Mouse (Mus musculus) embryonic facial prominence, embryonic 10.5 days (tissue): ENCODE data around the gene Galnt9. TPM values are rescaled to one million over a fixed set of nuclear protein-coding genes. Genes with fewer than 3 reads are reported as not detected.

ENCODE experiments used
- DNase-seq: peaks from one replicate; pipeline ENCODE4 v3.0.0-alpha.2; 2017; ENCODE audit warnings: low spot score
- H3K27ac ChIP-seq: fragments of 300-500 bp; sonication (generic); replicated peaks from 2 replicates; pipeline ENCODE4 v1.5.1; 2016; ENCODE audit warnings: mild to moderate bottlenecking
- H3K27me3 ChIP-seq: fragments of 300-500 bp; sonication (generic); replicated peaks from 2 replicates; pipeline ENCODE4 v1.6.1; 2016; ENCODE audit warnings: low read depth, mild to moderate bottlenecking; ENCODE audit not compliant: poor library complexity, severe bottlenecking
- H3K36me3 ChIP-seq: fragments of 300-500 bp; sonication (generic); replicated peaks from 2 replicates; pipeline ENCODE4 v1.6.1; 2016; ENCODE audit warnings: mild to moderate bottlenecking, moderate library complexity
- H3K4me1 ChIP-seq: fragments of 300-500 bp; sonication (generic); 2 replicates; pipeline ENCODE4 v1.6.1; 2016
- H3K4me3 ChIP-seq: fragments of 300-500 bp; sonication (generic); 2 replicates; pipeline ENCODE4 v1.5.1; 2016; ENCODE audit warnings: mild to moderate bottlenecking, moderate library complexity
- H3K9me3 ChIP-seq: fragments of 300-500 bp; sonication (generic); 2 replicates; pipeline ENCODE4 v1.6.1; 2016; ENCODE audit warnings: mild to moderate bottlenecking
- WGBS: fragments of 180-500 bp; shearing (Covaris S2); methylation state at CpG from one replicate; pipeline ENCODE4 v1.1.7; 2016; 5-methylcytosine and 5-hydroxymethylcytosine counted together
- microRNA-seq: library from miRNA; unstranded; fragments of <30 nt; microRNA quantifications from one replicate; pipeline ENCODE4, GENCODE M21; 2017
- polyA plus RNA-seq: library from polyadenylated mRNA; unstranded; fragments of >200 nt; fragmentation: Nextera tagmentation; extraction: Ambion mirVana; gene quantifications from 2 replicates; pipeline ENCODE4 v1.2.1, GENCODE M21; 2016

Galnt9 gene
- polyA plus RNA-seq, 1 experiment from 2014 or later = 1.5 TPM

DNA sequence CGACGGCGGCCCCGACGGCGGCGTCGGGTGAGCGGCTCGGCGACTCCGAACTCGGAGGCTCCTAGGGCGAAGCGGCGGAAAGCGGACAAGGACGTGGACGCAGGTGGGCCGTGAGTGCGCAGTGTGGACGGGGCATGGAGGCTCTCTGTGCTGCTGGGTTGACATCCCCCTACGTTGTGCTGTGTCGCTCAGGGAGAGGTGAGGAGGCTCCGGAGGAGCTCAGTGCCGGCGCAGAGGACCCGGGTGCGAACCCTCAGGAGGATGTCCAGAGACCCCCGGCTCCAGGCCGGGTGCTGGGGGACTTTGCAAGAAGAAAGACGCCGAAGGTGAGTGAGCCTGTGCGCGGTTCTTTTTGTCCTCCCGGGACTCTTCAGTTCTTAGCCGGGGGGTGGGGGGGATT, 109.5 kb downstream of the Galnt9 start:
- DNase-seq = no peak
- H3K36me3 ChIP-seq = peaks cover 77% of the 10 kb centered on the region
- 1% methylated on average over 37 of the region's 37 CpGs for WGBS
- no peaks in the 10 kb centered on the region for H3K9me3 ChIP-seq
- peaks cover 19% of the 10 kb centered on the region for H3K4me1 ChIP-seq
- H3K4me3 ChIP-seq = peak overlapping the region; percentile 90
- H3K27me3 ChIP-seq = no peaks in the 10 kb centered on the region
- H3K27ac ChIP-seq = peak overlapping the region; percentile 87

DNA sequence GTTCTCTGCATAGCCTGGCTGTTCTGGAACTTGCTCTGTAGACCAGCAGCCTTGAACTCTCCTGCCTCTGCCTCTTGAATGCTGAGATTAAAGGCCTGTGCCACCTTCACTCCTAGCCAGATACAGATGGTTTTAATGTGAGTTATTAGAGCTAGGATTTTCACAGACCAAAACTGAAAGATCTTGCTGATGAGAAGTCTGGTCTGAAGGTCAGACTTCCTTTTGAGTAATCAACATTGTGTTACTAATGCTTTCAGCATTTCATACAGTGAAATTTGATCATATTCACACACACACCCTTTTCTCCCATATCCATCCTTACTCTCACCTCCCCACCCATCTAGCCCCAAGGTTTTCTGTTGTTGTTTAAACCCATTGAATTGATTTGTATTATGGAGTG, 115.5 kb downstream of the Galnt9 start:
- no peak for DNase-seq
- Histone ChIP-seq H3K4me1 (no peaks in the 10 kb centered on the region), H3K9me3 (no peaks in the 10 kb centered on the region), H3K36me3 (peaks cover 100% of the 10 kb centered on the region), H3K27ac (no peak overlapping the region), H3K27me3 (no peaks in the 10 kb centered on the region), H3K4me3 (no peak overlapping the region)

DNA sequence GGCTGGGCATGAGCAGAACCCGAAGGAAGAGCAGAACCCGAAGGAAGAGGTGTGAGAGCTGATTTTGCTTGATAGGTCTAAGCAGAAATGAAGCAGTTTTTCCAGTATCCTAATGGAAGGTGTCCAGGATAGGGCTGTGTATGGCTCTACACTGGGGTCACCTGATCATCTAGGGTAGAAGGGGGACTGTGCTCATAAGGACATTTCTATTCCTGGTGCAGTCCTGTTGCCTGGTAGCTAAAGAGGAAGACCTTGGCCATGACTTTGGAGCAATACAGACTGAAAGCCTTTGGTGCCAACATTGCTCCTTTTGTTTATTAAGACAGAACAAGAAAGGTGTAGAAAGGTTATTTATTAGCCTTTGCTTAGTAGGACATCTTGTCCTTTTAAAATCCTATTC, 119.9 kb downstream of the Galnt9 start:
- Histone ChIP-seq H3K4me3 (no peak overlapping the region), H3K9me3 (no peaks in the 10 kb centered on the region), H3K36me3 (peaks cover 100% of the 10 kb centered on the region), H3K27ac (no peak overlapping the region), H3K27me3 (no peaks in the 10 kb centered on the region), H3K4me1 (no peaks in the 10 kb centered on the region)
- 89% methylated on average over 2 of the region's 2 CpGs for WGBS
- no peak for DNase-seq

DNA sequence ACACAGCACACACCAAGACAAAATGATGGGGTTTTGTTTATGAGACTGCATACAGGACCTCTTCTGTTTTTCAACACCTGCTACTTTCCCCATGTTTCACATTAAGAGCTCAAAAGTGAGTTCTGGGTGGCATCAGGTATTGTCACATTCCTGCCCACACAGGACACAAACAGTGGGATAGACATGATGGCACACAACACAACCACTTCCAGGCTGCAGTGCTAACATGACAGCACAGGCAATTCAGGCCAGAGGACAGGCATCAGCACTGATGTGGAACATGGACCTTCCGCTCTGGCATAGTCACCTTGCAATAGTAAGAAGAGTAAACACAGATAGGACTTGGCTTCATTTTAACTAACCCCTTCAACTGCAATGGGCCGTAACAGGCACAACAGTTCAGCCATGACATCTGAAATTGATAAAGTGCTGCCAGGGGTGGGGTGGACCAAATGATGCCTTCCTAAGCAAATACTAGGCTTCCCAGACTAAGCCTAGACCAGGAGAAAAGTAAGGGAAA, 120.7 kb downstream of the Galnt9 start:
- H3K4me1 ChIP-seq = no peaks in the 10 kb centered on the region
- H3K4me3 ChIP-seq = no peak overlapping the region
- H3K27ac ChIP-seq = no peak overlapping the region
- WGBS = 95% methylated on average over 2 of the region's 2 CpGs
- DNase-seq = no peak
- peaks cover 100% of the 10 kb centered on the region for H3K36me3 ChIP-seq
- H3K27me3 ChIP-seq = no peaks in the 10 kb centered on the region
- no peaks in the 10 kb centered on the region for H3K9me3 ChIP-seq

DNA sequence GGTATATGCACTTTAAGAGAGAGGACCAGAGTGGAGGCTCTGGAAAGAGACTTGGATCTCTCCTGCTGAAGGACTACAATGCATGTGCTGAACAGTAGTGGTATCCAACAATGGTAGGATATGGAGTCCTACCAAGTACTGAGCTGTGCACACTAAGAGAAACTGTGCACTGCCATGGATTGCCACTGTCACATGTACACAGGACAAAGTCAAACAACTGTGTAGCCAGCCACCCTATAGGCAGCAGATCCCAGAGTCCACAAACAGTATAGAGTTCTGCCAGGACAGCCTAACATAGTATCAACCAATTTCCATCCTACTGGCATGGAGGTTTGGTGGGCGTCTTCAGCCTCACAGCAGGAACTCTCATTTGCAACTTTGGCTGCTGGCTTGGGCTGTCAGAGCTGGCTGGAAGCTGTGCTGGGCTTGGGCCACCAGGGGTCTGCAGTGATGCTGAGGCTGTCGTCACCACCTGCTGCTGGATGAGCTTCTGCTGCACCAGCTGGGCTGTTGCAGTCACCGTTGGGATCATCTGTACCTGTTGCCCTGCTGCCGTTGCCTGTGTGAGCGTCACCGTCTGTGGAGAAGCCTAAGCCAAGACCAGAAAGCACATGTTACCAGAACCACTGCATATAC, 121.4 kb downstream of the Galnt9 start:
- no peaks in the 10 kb centered on the region for H3K9me3 ChIP-seq
- H3K4me1 ChIP-seq = no peaks in the 10 kb centered on the region
- H3K36me3 ChIP-seq = peaks cover 100% of the 10 kb centered on the region
- no peak overlapping the region for H3K4me3 ChIP-seq
- DNase-seq = no peak
- no peak overlapping the region for H3K27ac ChIP-seq
- no peaks in the 10 kb centered on the region for H3K27me3 ChIP-seq
- WGBS = 68% methylated on average over 6 of the region's 6 CpGs

Small RNA genes within 50 kb of the gene (microRNA-seq; reads per million reads assigned to microRNA genes)
- 3.7 reads per million, percentile 6 among the genes with 10 or more reads in this experiment for gene Mir7026

Other genes with a start within 250 kb of the Galnt9 start
- gene P2rx2, start 201.1 kb upstream of the Galnt9 start, polyA plus RNA-seq = 0.87 and 0.95 TPM in 2 replicates
- not detected in 2 replicates for gene Lrcol1, start 199.6 kb upstream of the Galnt9 start, polyA plus RNA-seq
- 21.5 and 23.5 TPM in 2 replicates for gene Fbrsl1, start 95.9 kb upstream of the Galnt9 start, polyA plus RNA-seq
- gene Noc4l, start 109.1 kb downstream of the Galnt9 start, polyA plus RNA-seq = 89.2 and 95.0 TPM in 2 replicates
- gene Ddx51, start 109.1 kb downstream of the Galnt9 start, polyA plus RNA-seq = 33.4 and 34.1 TPM in 2 replicates
- gene Ep400, start 226.4 kb downstream of the Galnt9 start, polyA plus RNA-seq = 57.1 and 67.5 TPM in 2 replicates
- gene Pus1, start 236.3 kb downstream of the Galnt9 start, polyA plus RNA-seq = 42.2 and 46.0 TPM in 2 replicates